Mouse (Mus musculus) ES-E14 (cell line): ENCODE measurements at regions not wholly inside any gene's neighbourhood (a gene's known extent, or its start where the extent isn't known, plus 50 kb on each side); places are given as distances from the start of the nearest gene placed in this dataset.

Source experiments
- DNase-seq: peaks from one replicate; pipeline ENCODE4 v3.0.0-alpha.2; 2013; ENCODE audit warnings: low read depth, low spot score
- H3K27ac ChIP-seq: 2 replicates; pipeline ENCODE4 v1.5.1; 2012; ENCODE audit warnings: low read depth, mild to moderate bottlenecking, low read length, moderate library complexity, mixed read lengths; ENCODE audit not compliant: poor library complexity, insufficient read depth, severe bottlenecking
- H3K36me3 ChIP-seq: 2 replicates; pipeline ENCODE4 v1.6.1; 2012; ENCODE audit warnings: mild to moderate bottlenecking, low read length, moderate library complexity, mixed read lengths; ENCODE audit not compliant: control insufficient read depth, poor library complexity, insufficient read depth, severe bottlenecking
- H3K4me1 ChIP-seq, 2 experiments: fragments of 150-350 bp in 1 of 2; sonication (generic) in 1 of 2; 2 replicates each; pipeline ENCODE4 v1.6.1; 2012; ENCODE audit warnings: low read length in 2 of 2, mild to moderate bottlenecking in 1 of 2, mixed read lengths in 1 of 2; ENCODE audit not compliant: control insufficient read depth in 2 of 2, insufficient read depth in 2 of 2, poor library complexity in 1 of 2
- H3K4me3 ChIP-seq, 2 experiments: fragments of 150-350 bp in 1 of 2; sonication (generic) in 1 of 2; 2 replicates each; pipeline ENCODE4 v1.5.1; 2012; ENCODE audit warnings: low read length in 2 of 2, low read depth in 1 of 2, mild to moderate bottlenecking in 1 of 2, mixed read lengths in 1 of 2; ENCODE audit not compliant: insufficient read depth in 1 of 2, poor library complexity in 1 of 2, severe bottlenecking in 1 of 2
- H3K9ac ChIP-seq: 2 replicates; pipeline ENCODE4 v1.6.1; 2012; ENCODE audit warnings: low read depth, mild to moderate bottlenecking, low read length, mixed read lengths; ENCODE audit not compliant: poor library complexity, insufficient read depth, severe bottlenecking
- H3K9me3 ChIP-seq: fragments of 150-350 bp; sonication (generic); 2 replicates; pipeline ENCODE4 v1.6.1; 2012; ENCODE audit warnings: low read depth, mild to moderate bottlenecking, low read length; ENCODE audit not compliant: control insufficient read depth, insufficient read depth
- CHD2 ChIP-seq: IDR thresholded peaks from 2 replicates; pipeline ENCODE4 v1.6.1; 2014; ENCODE audit warnings: mild to moderate bottlenecking, low read depth, low read length, inconsistent platforms
- HCFC1 ChIP-seq: IDR thresholded peaks from 2 replicates; pipeline ENCODE4 v1.6.1; 2012; ENCODE audit warnings: low read length, inconsistent platforms, borderline replicate concordance; ENCODE audit not compliant: insufficient read depth
- MAFK ChIP-seq: IDR thresholded peaks from 2 replicates; pipeline ENCODE4 v1.6.1; 2014; ENCODE audit warnings: mild to moderate bottlenecking, low read depth, low read length, inconsistent platforms; ENCODE audit not compliant: insufficient read depth
- ZC3H11A ChIP-seq: IDR thresholded peaks from 2 replicates; pipeline ENCODE4 v1.6.1; 2012; ENCODE audit warnings: low read depth, mild to moderate bottlenecking, inconsistent platforms, low read length, borderline replicate concordance
- ZNF384 ChIP-seq: IDR thresholded peaks from 2 replicates; pipeline ENCODE4 v1.6.1; 2012; ENCODE audit warnings: low read depth, low read length, inconsistent platforms
- in situ Hi-C, 2 experiments: fragments of 600-800 bp; cut with MboI; formaldehyde crosslinking; loops; one replicate each; pipeline ENCODE4 v1.15.1; 2025; ENCODE audit warnings: low sequenced_read_pairs in 2 of 2, inconsistent platforms in 1 of 2; ENCODE audit not compliant: unreplicated experiment in 2 of 2

DNA sequence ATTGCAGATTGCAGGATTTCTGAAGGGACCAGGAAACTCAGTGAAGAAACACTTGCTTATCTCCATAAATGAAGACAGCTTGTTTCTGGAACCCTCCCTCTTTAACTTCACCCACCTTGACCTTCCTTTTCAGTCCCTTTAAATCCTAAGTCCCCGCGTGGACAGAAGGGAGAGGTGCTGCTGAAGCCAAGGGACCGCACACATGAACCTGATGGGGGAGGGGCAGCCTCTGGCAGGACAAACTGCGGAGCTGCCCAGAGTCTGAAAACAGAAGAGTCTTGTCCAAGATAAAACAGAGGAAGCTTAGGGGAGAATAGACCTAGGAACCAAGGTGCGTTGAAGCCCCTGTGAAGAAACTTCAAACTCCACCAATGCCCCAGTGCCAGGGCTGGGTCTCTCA is 368.9 kb upstream of the Tbx3 start:
- TF ChIP-seq CHD2: no peak
- in situ Hi-C loops: loop anchor here in 1 of 2 experiments (10.0 kb wide), 1 partner anchor 393 kb away; no protein-coding TSS in a partner anchor
- no peak overlapping the region for H3K9ac ChIP-seq
- H3K4me1 ChIP-seq: peaks cover 4 to 6% of the 10 kb centered on the region in 2 experiments; a peak in 3 of 4 replicates
- H3K36me3 ChIP-seq: no peaks in the 10 kb centered on the region
- no peaks in the 10 kb centered on the region for H3K9me3 ChIP-seq
- DNase-seq: no peak
- no peak overlapping the region for H3K4me3 ChIP-seq
- H3K27ac ChIP-seq: no peak overlapping the region

- Histone ChIP-seq H3K4me1 (peaks cover 5 to 8% of the 10 kb centered on the region in 2 experiments), H3K27ac (no peak overlapping the region), H3K9ac (no peak overlapping the region), H3K4me3 (no peak overlapping the region), H3K9me3 (no peaks in the 10 kb centered on the region), H3K36me3 (no peaks in the 10 kb centered on the region)
- no peak for DNase-seq
- in situ Hi-C loops: loop anchor here in 1 of 2 experiments (10.0 kb wide), 1 partner anchor 390 kb away; no protein-coding TSS in a partner anchor
- TF ChIP-seq HCFC1: no peak
- peak; percentile 85 for TF ChIP-seq MAFK
- TF ChIP-seq ZNF384: 0 out of 2 replicates have a peak, but pooled peaks have one; percentile 37
Measured at GRCm38 (mm10) chr5:119304721-119305120, 365.7 kb upstream of the Tbx3 start.

GRCm38 (mm10) chr5:119307768-119308167 is 362.7 kb upstream of the Tbx3 start:
- in situ Hi-C loops: loop anchor here in 1 of 2 experiments (10.0 kb wide), 1 partner anchor 387 kb away; no protein-coding TSS in a partner anchor
- Histone ChIP-seq H3K27ac (no peak overlapping the region), H3K9ac (no peak overlapping the region), H3K36me3 (no peaks in the 10 kb centered on the region), H3K4me1 (peaks cover 6 to 12% of the 10 kb centered on the region in 2 experiments; a peak in 3 of 4 replicates), H3K9me3 (no peaks in the 10 kb centered on the region), H3K4me3 (no peak overlapping the region)
- DNase-seq: no peak
- no peak for TF ChIP-seq ZC3H11A
- no peak for TF ChIP-seq MAFK
- no peak for TF ChIP-seq ZNF384
- no peak for TF ChIP-seq CHD2
- no peak for TF ChIP-seq HCFC1

GRCm38 (mm10) chr5:119310178-119310930 is 360.1 kb upstream of the Tbx3 start:
- H3K9me3 ChIP-seq: no peaks in the 10 kb centered on the region
- in situ Hi-C loops: no loop called here
- TF ChIP-seq MAFK (no peak), ZNF384 (no peak), CHD2 (no peak), ZC3H11A (no peak), HCFC1 (no peak)
- no peak overlapping the region for H3K4me3 ChIP-seq
- H3K36me3 ChIP-seq: no peaks in the 10 kb centered on the region
- no peak overlapping the region for H3K27ac ChIP-seq
- DNase-seq: peak; percentile 86
- H3K4me1 ChIP-seq: peaks cover 6 to 9% of the 10 kb centered on the region in 2 experiments; a peak in 3 of 4 replicates
- H3K9ac ChIP-seq: no peak overlapping the region
